Mouse (Mus musculus) limb, embryonic 12.5 days (tissue): ENCODE results near the gene Fam19a3. TPM values are rescaled to one million over a fixed set of nuclear protein-coding genes. Genes with fewer than 3 reads are reported as not detected.
A peak's percentile ranks its signal among the peaks of the same experiment; 100 is the strongest.

ENCODE experiments used
- ATAC-seq: fragments of 200-750 bp; cut with Nextera tagmentation; 2 replicates; pipeline ENCODE4 v1.8.0; 2017; ENCODE audit warnings: low read depth, moderate TSS enrichment; ENCODE audit not compliant: insufficient number of reproducible peaks, insufficient read depth, low FRiP score, low TSS enrichment
- H3K27ac ChIP-seq: fragments of 300-500 bp; sonication (generic); 2 replicates; pipeline ENCODE4 v1.5.1; 2016; ENCODE audit warnings: mild to moderate bottlenecking, moderate library complexity
- H3K27me3 ChIP-seq: fragments of 300-500 bp; sonication (generic); 2 replicates; pipeline ENCODE4 v1.6.1; 2016; ENCODE audit warnings: mild to moderate bottlenecking, moderate library complexity
- H3K36me3 ChIP-seq: fragments of 300-500 bp; sonication (generic); 2 replicates; pipeline ENCODE4 v1.6.1; 2016; ENCODE audit warnings: mild to moderate bottlenecking, moderate library complexity
- H3K4me1 ChIP-seq: fragments of 300-500 bp; sonication (generic); replicated peaks from 2 replicates; pipeline ENCODE4 v1.6.1; 2016
- H3K4me2 ChIP-seq: fragments of 300-500 bp; sonication (generic); 2 replicates; pipeline ENCODE4 v1.6.1; 2016; ENCODE audit warnings: mild to moderate bottlenecking, moderate library complexity
- H3K4me3 ChIP-seq: fragments of 300-500 bp; sonication (generic); replicated peaks from 2 replicates; pipeline ENCODE4 v1.5.1; 2016; ENCODE audit warnings: mild to moderate bottlenecking
- H3K9ac ChIP-seq: fragments of 300-500 bp; sonication (generic); replicated peaks from 2 replicates; pipeline ENCODE4 v1.6.1; 2016; ENCODE audit warnings: mild to moderate bottlenecking, moderate library complexity
- H3K9me3 ChIP-seq: fragments of 300-500 bp; sonication (generic); 2 replicates; pipeline ENCODE4 v1.6.1; 2016; ENCODE audit warnings: mild to moderate bottlenecking, moderate library complexity
- WGBS: fragments of 180-500 bp; shearing (Covaris S2); methylation state at CpG from one replicate; pipeline ENCODE4 v1.1.7; 2016; 5-methylcytosine and 5-hydroxymethylcytosine counted together
- polyA plus RNA-seq: library from polyadenylated mRNA; unstranded; fragments of >200 nt; fragmentation: Nextera tagmentation; extraction: Ambion mirVana; gene quantifications from 2 replicates; pipeline ENCODE4 v1.2.1, GENCODE M21; 2016

The Fam19a3 gene
- polyA plus RNA-seq, 1 experiment from 2014 or later = 0.85 TPM

DNA sequence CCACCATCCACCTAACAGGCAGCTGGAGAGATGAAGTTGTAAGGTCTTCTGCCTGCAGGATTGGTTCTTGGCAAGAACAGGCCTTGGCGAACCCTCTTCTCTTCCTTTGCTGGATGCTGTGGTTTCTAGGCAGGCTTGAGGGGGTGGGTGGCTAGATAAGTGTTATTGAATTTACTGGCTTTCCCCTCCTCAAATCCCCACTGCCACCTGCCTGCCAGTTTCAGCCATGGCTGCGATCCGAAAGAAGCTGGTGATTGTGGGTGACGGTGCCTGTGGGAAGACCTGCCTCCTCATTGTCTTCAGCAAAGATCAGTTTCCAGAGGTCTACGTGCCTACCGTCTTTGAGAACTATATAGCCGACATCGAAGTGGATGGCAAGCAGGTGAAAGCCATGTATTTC, 10.0 kb upstream of the Fam19a3 start:
- no peak overlapping the region for H3K9ac ChIP-seq
- H3K27me3 ChIP-seq = no peaks in the 10 kb centered on the region
- ATAC-seq = no peak
- H3K27ac ChIP-seq = peak overlapping the region; percentile 93
- 93% methylated on average over 8 of the region's 8 CpGs for WGBS
- peaks cover 73% of the 10 kb centered on the region for H3K4me1 ChIP-seq
- H3K4me3 ChIP-seq = peak overlapping the region; percentile 66
- H3K36me3 ChIP-seq = peaks cover 52% of the 10 kb centered on the region
- no peaks in the 10 kb centered on the region for H3K9me3 ChIP-seq
- H3K4me2 ChIP-seq = peak overlapping the region; percentile 92

DNA sequence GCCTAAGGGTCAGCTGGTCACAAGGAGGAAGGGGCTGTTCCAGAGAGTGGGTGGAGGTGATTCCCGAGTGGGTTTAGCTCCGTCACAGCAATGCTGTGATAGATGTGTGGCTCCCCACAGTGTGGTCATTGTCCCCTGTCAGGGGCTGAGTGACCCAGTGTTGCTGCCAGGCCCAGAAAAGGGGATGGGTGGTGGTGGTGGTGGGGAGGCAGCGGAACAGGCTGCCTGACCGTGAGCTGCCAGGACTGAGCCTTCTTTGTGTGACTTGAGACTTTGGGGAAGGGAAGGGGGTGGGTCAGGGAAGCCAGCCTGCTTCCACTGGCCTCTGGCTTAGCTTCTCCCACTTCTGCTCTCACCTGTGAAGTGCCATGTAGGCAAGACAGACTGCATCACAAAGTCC, 9.4 kb upstream of the Fam19a3 start:
- Histone ChIP-seq H3K9me3 (no peaks in the 10 kb centered on the region), H3K27ac (peak overlapping the region; percentile 93), H3K4me3 (peak overlapping the region; percentile 66), H3K4me2 (peak overlapping the region; percentile 92), H3K9ac (peak overlapping the region; percentile 72), H3K4me1 (peaks cover 67% of the 10 kb centered on the region), H3K36me3 (peaks cover 45% of the 10 kb centered on the region), H3K27me3 (0 out of 2 replicates have a peak, but pooled peaks cover 1% of the 10 kb centered on the region)
- no peak for ATAC-seq
- WGBS = 20% methylated on average over 4 of the region's 4 CpGs

DNA sequence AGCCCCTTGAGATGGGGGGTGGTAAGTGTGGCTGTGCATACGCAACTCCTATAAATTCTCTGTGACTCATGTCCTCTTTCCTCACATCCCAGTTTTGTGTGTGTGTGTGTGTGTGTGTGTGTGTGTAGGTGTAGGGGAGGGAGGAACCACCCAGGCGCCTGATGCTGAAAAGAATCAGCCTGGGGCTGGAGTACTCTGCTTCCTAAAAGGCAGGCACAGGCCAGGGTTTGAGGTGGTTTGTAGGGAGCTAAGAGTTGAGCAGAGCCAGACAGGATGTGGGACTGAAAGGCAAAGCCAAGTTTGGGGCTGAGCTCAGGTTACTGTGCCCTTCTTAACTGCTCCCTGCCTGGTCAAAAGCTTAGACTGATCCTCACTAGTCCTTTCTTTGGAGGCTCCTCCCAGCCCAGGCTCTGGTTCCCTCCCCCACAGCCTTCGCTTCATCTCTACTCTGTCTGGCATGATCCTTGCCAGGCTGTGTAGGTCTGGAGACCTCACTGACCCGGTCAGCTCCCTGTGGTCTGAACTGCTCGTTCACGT, 8.8 kb upstream of the Fam19a3 start:
- H3K4me2 ChIP-seq = peak overlapping the region; percentile 92
- H3K9ac ChIP-seq = peak overlapping the region; percentile 72
- 8% methylated on average over 6 of the region's 6 CpGs for WGBS
- no peaks in the 10 kb centered on the region for H3K9me3 ChIP-seq
- H3K4me1 ChIP-seq = peaks cover 62% of the 10 kb centered on the region
- H3K27me3 ChIP-seq = 0 out of 2 replicates have a peak, but pooled peaks cover 6% of the 10 kb centered on the region
- peaks cover 40% of the 10 kb centered on the region for H3K36me3 ChIP-seq
- ATAC-seq = peak; percentile 49; the same call in 1 of the 2 replicates
- peak overlapping the region; percentile 93 for H3K27ac ChIP-seq
- H3K4me3 ChIP-seq = peak overlapping the region; percentile 66

DNA sequence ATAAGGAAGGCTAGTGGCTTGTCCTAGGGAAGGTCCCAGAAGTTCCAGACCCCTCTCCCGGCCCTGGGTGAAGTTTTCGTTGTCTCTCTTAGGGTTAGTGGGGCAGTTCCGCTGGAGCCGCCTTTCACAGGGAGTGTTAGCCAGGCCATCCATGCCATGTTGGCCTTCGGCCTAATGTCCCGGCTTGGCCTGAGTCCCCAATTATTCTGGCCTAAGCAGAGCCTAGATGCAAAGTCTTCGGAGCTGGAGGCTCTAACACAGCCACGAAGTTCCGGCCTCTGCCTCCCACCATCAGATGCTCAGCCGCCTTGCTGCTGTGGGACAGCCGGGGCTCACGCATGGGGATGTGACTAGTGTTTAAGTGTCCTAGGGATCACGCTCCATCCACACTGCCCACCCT, 8.2 kb upstream of the Fam19a3 start:
- peaks cover 55% of the 10 kb centered on the region for H3K4me1 ChIP-seq
- ATAC-seq = no peak
- H3K36me3 ChIP-seq = peaks cover 33% of the 10 kb centered on the region
- WGBS = 20% methylated on average over 13 of the region's 13 CpGs
- H3K9ac ChIP-seq = peak overlapping the region; percentile 72
- H3K27me3 ChIP-seq = peaks cover 12% of the 10 kb centered on the region
- H3K9me3 ChIP-seq = no peaks in the 10 kb centered on the region
- H3K27ac ChIP-seq = peak overlapping the region; percentile 93
- peak overlapping the region; percentile 92 for H3K4me2 ChIP-seq
- H3K4me3 ChIP-seq = peak overlapping the region; percentile 66

DNA sequence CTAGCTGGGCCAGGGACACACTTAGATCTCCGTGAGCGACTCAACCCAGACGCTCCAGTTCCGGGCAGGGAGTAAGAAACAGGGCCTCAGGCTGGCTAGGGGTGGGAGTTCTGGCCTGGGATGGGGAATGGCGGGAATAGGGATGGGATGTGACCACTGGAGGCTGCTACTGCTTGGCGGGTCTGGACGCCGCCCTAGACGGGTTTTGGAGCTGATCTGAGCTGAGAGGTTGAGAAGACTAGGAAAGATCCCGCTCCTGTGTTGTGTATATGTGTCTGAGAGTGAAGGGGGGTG, 7.6 kb upstream of the Fam19a3 start:
- ATAC-seq = peak; percentile 4; the same call in 1 of the 2 replicates

DNA sequence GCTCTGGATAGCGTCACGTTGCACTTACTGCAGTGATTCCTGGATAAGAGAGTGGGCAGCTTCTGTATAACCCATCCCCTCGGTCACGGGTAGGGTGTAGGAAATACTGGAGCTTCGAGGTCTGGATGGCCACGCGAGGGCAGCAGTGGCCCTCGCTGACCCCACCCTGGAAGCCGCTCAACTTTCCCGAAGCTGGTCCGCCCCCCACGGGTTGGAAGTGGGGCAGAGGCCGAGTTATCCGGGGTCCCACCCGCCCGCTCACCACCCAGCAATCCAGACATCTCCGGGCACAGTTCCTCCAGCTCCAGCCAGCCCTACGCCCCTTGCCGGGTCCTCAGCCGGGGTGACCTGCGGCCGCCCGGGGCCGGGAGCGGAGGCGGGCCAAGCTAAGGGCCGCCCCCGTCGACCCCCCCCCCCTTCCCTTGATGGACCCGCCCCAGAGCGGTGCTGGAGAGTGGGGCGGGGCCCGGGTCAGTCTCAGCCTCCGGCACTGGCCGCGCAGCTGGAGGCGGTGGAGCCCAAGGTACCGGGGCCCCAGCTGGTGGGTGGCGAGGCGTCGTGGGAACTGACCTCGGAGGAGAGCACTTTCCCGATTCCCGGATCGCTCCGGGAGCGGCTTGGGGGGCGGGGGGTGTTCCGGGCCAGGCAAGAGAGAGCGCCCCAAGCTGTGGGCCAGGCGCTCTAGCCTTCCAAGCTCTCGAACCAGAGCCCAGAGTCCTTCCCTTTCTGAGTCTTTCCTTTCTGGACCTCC, 7.1 kb upstream of the Fam19a3 start:
- no peaks in the 10 kb centered on the region for H3K9me3 ChIP-seq
- peak overlapping the region; percentile 72 for H3K9ac ChIP-seq
- peaks cover 23% of the 10 kb centered on the region for H3K27me3 ChIP-seq
- peak overlapping the region; percentile 92 for H3K4me2 ChIP-seq
- ATAC-seq = peak; percentile 79
- peak overlapping the region; percentile 93 for H3K27ac ChIP-seq
- peaks cover 44% of the 10 kb centered on the region for H3K4me1 ChIP-seq
- WGBS = under 1% methylated on average over 49 of the region's 52 CpGs
- H3K36me3 ChIP-seq = peaks cover 23% of the 10 kb centered on the region
- H3K4me3 ChIP-seq = peak overlapping the region; percentile 66

More for the DNA sequence above, 7.6 kb upstream of the Fam19a3 start:
- no peaks in the 10 kb centered on the region for H3K9me3 ChIP-seq
- H3K9ac ChIP-seq = peak overlapping the region; percentile 72
- WGBS = under 1% methylated on average over 10 of the region's 10 CpGs
- peak overlapping the region; percentile 93 for H3K27ac ChIP-seq
- H3K4me2 ChIP-seq = peak overlapping the region; percentile 92
- peaks cover 28% of the 10 kb centered on the region for H3K36me3 ChIP-seq
- H3K4me3 ChIP-seq = peak overlapping the region; percentile 66
- peaks cover 49% of the 10 kb centered on the region for H3K4me1 ChIP-seq
- H3K27me3 ChIP-seq = peaks cover 18% of the 10 kb centered on the region

DNA sequence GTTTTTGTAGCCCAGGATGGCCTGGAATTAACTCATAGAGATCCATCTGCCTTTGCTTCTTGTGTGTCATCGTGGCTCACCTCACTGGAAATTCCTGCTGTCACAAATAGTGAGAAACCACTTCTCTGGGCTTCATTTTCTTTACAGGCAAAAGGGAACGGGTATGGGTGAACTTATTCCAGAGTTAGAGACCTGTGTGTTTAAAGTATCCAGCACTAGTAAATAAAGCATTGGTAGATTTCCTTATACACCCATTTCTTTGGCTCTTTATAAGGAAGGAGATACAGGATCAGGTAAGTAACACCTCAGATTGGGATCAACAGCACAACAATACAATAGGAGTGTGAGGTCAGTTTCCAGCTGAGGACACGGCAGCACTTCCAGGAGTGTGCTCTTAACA, 6.4 kb upstream of the Fam19a3 start, which contains the start of gene Rhoc:
Gene Rhoc, plus strand, starts transcription at position 301 of the 400 bp plus-strand sequence.
- peak within 1 kb of the TSS; percentile 72 for H3K9ac ChIP-seq
- WGBS = 34% methylated on average over 3 of the region's 3 CpGs
- H3K27me3 ChIP-seq = peaks cover 30% of the 10 kb centered on the region
- peaks cover 17% of the 10 kb centered on the region for H3K36me3 ChIP-seq
- peak within 1 kb of the TSS; percentile 66 for H3K4me3 ChIP-seq
- H3K27ac ChIP-seq = peak within 1 kb of the TSS; percentile 93
- no peak for ATAC-seq
- peaks cover 38% of the 10 kb centered on the region for H3K4me1 ChIP-seq
- peak within 1 kb of the TSS; percentile 92 for H3K4me2 ChIP-seq
- no peaks in the 10 kb centered on the region for H3K9me3 ChIP-seq

DNA sequence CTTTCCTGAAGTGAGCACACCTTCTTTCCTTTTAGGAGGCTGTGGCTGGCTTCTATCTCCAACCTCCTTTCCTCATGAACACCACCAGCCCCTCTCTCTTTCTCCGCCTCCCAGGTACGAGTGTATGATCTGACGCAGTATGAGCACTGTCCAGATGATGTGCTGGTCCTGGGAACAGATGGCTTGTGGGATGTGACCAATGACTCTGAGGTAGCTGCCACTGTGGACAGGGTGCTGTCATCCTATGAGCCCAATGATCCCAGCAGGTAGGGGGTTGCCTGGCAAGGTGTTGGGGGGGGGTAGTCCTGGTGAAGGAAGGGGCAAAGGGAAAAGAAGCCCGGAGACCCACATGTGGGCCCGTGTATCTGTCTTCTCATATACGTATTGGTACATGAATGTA, 3.6 kb upstream of the Fam19a3 start:
- no peak overlapping the region for H3K4me3 ChIP-seq
- H3K4me1 ChIP-seq = peaks cover 26% of the 10 kb centered on the region
- H3K36me3 ChIP-seq = no peaks in the 10 kb centered on the region
- no peak overlapping the region for H3K4me2 ChIP-seq
- 88% methylated on average over 6 of the region's 6 CpGs for WGBS
- ATAC-seq = no peak
- H3K27ac ChIP-seq = no peak overlapping the region
- H3K9me3 ChIP-seq = no peaks in the 10 kb centered on the region
- peaks cover 58% of the 10 kb centered on the region for H3K27me3 ChIP-seq
- no peak overlapping the region for H3K9ac ChIP-seq

DNA sequence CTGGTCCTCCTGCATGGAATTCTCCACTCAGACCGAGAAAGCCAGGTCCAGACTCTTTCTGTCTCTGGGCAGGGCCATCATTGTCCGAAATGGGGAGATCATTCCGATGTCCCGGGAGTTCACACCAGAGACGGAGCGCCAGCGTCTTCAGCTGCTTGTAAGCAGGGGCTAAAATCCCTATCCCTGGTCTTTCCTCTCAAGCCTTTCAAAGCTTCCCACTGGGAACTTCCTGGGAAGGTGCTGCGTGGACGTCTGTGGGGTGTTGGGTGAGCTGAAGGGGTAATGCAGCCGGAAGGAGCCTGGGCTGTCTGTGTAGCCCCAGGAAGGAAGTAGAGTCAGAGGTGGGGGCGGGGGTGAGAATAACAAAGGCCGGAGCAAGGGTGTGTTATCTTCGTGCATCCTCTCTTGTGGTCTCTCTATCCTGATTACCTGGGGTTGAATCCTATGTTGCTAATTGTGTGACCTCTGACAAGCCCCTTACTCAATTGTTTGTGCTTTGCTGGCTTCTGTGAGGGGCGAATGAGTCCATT, 2.4 kb upstream of the Fam19a3 start:
- Histone ChIP-seq H3K4me2 (no peak overlapping the region), H3K27ac (no peak overlapping the region), H3K4me1 (peaks cover 19% of the 10 kb centered on the region), H3K9ac (0 out of 2 replicates have a peak overlapping the region, but pooled peaks have one; percentile 1), H3K36me3 (no peaks in the 10 kb centered on the region), H3K4me3 (no peak overlapping the region), H3K27me3 (peaks cover 68% of the 10 kb centered on the region), H3K9me3 (no peaks in the 10 kb centered on the region)
- WGBS = 40% methylated on average over 14 of the region's 14 CpGs
- ATAC-seq = no peak

DNA sequence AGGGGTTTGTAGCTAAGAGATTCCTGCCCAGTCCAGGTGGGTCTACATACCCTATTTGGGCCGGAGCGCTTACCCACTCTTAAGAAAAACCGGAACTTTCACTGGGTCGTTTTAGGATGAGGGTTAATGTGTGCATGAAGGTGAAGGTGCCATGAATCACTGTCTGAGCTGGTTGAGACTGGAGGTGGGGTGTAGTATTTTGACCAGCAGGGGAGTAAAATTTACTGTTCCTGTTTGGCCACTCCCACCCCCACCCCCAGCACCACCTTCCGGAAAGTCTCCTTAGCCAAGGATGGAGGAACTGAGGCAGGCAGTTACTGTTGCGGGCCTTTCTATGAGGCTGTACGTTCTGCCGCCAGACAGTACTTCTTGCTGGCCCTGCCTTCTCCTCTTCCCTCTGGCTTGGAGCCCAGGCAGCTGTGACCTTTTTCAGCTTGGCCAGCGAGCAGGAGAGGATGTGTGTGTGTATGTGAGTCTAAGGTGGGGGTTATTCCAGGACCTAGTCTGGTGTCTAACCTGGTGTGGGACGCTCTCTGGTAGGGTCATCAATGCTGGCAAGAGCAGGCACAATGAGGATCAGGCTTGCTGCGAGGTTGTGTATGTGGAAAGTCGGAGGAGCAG, 531 bp upstream of the Fam19a3 start:
- Histone ChIP-seq H3K27me3 (peaks cover 86% of the 10 kb centered on the region), H3K36me3 (no peaks in the 10 kb centered on the region), H3K4me3 (peak overlapping the region; percentile 52), H3K9me3 (no peaks in the 10 kb centered on the region), H3K4me1 (peaks cover 16% of the 10 kb centered on the region), H3K9ac (no peak overlapping the region), H3K27ac (no peak overlapping the region), H3K4me2 (peak overlapping the region; percentile 97)
- no peak for ATAC-seq
- 14% methylated on average over 12 of the region's 12 CpGs for whole genome bisulfite sequencing
